Mouse (Mus musculus) cortical plate, adult 2 months (tissue): ENCODE measurements at regions not wholly inside any gene's neighbourhood (a gene's known extent, or its start where the extent isn't known, plus 50 kb on each side); places are given as distances from the start of the nearest gene placed in this dataset.

Experiments
- CTCF ChIP-seq: fragments of 200-500 bp; IDR thresholded peaks from 2 replicates; pipeline ENCODE4 v1.5.1; 2011; ENCODE audit warnings: mild to moderate bottlenecking, control low read depth, low read length; ENCODE audit not compliant: insufficient read depth; ENCODE audit errors: extremely low read depth
- POLR2A ChIP-seq: fragments of 200-500 bp; IDR thresholded peaks from 2 replicates; pipeline ENCODE4 v1.6.1; 2011; ENCODE audit warnings: mild to moderate bottlenecking, low read length, control low read depth; ENCODE audit not compliant: insufficient read depth; ENCODE audit errors: extremely low read depth

DNA sequence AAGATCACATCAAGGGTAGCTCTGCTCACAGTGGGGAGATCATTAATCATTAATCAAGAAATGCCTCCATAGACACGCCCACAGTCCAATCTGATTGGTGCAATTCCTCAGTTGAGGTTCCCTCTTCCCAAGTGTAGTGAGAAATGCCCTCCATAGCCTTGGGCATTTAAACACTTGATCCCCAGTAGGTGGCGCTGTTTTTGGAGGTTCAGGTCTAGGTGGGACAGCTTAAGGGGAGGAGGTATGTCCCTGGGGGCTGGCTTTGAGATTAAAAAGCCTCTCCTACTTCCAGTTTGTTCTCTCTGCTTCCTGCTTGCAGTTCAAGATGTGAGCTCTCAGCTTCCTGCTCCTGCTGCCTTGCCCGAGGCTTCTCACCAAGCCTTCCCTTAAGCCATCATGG lies 200.5 kb upstream of the Map3k1 start:
- TF ChIP-seq CTCF = no peak
- no peak for TF ChIP-seq POLR2A
